Mouse (Mus musculus) c-Kit-negative CD71-positive TER-119-positive erythroid progenitor cells, embryonic 14.5 days (primary cell): ENCODE measurements around the gene Pcbp1.
"Not testable (repeated sequence)": the region's sequence is repeated elsewhere in the genome, so short reads cannot be mapped to it uniquely, and the experiment has no call there.

Experiments used
- DNase-seq: peaks from one replicate; pipeline ENCODE4 v3.0.0-alpha.2; 2013; ENCODE audit warnings: low read depth, low spot score

Gene Pcbp1

DNA sequence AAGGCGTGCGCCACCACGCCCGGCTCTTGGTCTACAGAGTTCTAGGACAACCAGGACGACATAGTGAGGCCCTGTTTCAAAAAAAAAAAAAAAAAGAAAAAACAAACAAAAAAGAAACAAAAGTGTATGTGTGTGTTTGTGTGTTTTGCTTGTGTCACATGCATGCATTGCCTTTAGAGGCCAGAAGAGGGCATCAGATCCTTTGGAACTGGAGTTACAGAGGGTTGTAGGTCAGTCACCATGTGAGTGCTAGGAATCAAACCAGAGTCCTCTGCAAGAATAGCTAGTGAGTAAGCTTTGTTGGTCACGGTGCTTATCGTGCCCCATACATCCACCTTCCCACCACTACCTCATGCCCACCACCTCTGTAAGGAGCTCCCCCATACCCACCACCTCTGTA lies 31.4 kb downstream of the Pcbp1 start:
- DNase-seq: no peak

DNA sequence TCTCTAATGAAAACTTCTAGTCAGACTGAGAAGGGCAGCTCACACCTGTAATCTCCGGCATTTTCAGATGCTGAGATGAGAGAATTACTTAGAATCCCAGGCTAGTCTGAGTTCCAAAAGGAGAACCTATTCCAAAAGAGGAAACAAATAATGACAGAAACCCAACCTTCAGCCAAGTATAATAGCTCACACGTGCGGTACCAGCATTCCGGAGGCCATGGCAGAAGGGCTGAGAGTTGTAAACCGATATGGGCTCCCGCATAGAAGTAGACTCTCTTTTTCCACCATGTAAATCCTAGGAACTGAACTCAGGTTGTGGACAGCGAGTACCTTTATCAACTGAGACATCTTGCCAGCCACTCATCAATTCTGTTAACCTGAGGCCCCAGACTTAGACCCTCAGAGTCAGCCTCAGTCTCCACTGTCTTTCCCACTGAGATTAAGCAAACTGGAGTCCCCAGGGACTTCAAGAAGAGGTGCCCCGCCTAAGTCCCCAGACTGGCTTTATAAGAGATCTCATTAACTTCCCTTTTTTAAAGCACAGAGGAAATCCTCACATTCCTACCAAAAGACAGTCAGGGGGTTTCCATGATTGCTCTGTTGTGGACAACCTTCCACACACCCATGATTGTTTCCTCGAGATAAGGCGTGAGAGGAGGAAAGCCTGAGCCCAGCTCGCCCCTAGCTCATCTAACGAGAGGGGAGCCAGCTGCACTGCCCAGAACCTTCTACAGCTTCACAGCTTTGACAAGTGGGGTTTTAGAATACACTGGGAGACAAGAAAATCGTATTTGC lies 32.5 kb downstream of the Pcbp1 start:
- no peak for DNase-seq

DNA sequence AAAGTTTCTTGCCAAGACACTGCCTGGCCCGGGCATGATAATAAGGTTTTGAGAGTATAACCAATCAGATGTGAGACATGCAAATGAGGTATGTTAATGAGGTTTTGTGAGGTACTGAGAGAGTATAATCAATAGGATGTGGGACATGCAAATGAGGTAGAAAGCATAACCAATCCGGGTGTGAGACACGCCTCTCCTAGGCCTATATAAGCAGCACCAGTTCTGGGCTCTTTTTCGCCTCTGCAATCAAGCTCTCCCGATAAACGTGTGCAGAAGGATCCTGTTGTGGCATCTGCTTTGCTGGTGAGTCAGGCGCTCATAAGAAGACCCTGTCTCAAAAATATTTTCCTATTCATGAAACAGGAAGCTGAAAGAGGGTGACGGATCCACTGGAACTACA lies 35.7 kb downstream of the Pcbp1 start:
- not testable (repeated sequence) for DNase-seq

DNA sequence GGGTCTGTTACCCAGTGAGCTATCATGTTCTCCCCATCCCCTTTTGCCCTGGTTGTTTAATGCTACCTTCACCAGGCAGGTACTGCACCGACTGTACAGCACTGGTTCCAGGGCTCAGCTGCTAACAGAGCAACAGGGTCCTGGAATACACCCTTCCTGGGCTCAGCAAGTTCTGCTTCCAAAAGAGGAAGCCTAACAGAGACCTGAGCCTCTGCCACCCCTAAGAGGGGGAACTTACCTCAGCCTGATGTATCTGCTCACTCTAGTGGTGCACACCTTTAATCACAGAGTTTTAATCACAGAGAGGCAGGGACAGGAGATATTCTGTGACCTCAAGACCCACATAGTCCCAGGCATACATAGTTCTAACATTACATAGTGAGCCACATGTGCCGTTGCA lies 36.2 kb downstream of the Pcbp1 start:
- no peak for DNase-seq

DNA sequence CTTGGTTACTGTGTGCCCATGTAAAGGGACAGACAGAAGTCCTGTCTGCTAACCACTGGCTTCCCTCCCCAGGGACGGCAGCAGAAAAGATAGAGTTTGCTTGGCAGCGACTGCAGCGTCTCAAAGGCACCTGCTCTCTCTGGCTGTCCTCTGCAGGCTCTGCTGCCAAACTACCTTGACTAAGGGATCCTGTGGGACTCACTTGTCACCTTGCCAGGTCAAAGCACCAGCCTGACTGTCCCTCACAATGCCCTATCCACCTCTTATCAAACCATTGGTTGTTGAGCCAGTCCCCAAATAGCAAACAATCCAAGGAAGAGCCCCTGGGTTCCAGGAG lies 38.0 kb downstream of the Pcbp1 start:
- DNase-seq: no peak

DNA sequence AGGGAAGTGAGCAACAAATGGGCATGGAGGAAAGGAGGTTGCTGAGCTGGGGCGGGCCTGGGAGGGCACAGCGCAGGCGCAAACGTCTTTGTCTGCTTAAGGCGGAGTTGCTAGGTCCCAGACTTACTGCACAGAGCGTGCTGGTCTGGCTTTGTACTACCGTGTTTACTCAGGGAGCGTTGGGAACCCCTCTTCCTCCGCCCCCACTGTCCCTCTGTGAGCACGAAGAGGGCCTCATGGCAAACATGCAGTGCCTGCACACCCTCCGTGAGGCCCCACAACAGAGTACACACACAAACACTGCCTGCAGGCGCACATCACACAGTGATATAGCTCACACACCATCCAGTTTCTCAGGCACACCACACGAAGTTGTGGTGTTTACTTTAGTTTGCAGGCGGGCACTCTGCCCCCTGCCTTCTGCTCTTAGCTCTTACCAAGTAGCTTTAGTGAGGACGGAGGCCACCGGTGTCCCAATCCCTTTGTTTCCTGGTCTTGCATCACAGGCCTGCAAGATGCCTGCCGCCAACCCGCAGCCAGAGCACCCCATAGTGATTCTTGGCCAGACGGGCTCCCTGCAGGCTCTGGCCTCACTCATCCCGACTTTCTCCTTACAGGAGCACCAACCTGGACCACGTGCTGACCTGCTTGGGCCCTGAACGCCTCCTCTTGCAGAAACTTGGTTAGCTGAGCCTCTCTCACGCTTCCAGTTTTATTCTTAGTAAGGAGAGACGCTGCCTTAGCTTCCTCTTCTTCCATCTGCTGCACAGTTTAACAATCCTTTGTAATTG lies 38.6 kb downstream of the Pcbp1 start:
- no peak for DNase-seq

DNA sequence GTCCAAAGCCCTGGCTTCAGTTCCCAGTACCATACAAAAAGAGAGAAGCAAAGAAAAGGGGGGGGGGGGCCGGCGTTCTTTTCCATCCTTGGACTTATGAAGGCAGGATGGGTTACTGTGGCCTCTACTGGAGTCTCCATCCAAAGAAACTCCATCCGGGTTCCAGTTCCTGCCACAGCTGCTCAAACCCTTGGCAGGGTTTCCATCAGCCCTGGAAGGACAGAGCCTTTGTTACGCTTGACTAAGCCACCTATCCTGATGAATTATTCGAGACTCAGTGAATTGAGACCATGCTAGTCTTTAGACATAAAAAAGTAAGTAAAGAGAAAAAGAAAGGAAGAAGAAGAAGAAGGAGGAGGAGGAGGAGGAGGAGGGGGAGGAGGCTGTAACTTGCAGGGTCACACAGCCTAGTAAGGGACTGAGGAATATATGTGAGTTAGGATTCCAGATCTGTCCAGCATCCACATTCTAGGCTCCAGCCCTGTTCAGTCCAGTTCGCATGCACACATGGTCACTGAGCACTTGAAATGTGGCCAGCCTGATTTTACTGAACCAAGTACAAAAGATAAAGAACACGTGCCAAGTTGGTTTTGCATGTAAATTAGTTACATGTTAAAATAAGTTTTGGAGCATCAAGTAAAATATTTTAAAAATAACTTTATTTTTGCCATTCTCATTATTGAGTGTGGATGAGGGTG lies 40.0 kb downstream of the Pcbp1 start:
- DNase-seq: no peak

DNA sequence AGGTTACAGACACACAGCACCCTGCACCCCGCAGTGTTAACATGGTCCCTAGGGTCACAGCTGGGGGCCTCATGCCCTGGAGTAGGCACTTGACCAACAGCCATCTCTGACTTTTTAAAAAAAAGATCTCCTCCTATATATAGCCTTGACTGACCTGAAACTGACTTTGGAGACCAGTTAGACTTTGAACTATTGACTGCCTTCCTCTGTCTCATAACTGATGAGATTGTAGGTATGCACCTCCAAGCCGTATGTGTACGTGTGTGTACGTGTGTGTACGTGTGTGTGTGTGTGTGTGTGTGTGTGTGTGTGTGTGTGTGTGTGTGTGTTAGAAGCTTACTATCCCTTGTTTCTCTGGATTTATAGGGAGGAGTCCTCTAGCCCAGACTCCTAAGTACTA lies 44.2 kb downstream of the Pcbp1 start:
- no peak for DNase-seq

DNA sequence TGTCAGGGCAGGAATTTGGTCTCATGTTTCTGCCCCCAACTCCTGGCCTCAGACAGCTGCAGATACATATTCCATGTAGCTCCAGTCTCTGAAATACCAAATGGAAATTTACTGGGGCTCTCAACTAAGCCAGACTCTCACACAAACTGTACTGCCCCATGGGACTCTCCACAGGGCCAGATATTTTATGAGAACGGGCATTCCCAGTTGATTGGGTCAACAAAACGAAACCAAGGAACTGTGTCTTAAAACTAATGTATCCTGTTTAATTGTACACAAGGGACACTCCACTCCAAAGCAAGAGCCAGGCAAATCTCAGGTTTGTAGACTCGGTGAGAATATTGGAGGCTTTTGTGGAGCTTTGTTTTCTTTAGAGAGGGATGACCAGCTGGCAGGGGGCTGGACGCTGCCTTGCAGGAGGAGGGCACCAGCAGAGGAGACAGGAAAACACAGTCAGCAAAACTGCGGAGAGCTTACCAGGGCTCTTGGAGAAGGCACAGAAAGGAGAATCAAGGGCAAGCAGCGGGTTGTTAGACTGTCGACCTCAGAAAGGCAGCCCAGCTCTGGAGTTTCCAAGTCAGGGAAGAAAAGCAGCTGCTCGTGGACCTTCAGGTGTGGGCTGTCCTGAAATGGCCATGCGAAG lies 45.8 kb downstream of the Pcbp1 start:
- no peak for DNase-seq

DNA sequence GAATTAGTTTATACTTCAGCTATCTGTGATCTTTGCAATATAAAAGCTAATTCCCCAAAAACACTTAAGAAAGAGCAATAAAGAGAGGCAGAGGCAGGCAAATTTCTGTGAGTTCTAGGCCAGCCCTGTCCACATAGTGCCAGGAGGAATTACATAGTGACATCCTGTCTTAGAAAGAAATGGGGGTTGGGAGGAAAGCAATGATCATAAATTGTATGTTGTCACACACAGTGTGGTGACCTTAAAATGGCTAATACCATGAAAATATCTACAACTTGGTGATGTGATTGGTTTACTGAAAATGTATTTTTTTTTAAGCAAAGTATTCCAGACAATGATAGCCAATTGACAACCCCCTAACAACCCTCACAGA lies 46.3 kb downstream of the Pcbp1 start:
- DNase-seq: no peak

DNA sequence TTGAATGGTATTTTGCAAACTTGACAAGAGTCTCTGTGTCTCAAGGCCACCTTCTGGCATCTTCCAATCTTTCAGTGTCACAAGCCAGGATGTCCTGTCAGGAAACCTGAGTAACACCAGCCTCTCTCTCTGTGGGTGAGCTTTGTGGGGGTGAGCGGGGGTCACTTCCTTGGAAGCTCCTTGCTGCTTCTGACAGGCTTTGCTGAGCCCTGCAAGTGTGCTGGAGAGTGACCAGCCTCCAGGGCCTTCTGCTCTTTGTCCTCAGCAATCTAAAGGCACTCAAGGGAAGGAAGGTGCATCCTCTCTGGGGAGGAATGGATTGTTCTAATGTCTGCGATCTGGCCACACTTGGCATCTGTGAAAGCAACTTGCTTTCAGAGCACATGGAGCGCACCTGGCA lies 46.8 kb downstream of the Pcbp1 start:
- DNase-seq: no peak

DNA sequence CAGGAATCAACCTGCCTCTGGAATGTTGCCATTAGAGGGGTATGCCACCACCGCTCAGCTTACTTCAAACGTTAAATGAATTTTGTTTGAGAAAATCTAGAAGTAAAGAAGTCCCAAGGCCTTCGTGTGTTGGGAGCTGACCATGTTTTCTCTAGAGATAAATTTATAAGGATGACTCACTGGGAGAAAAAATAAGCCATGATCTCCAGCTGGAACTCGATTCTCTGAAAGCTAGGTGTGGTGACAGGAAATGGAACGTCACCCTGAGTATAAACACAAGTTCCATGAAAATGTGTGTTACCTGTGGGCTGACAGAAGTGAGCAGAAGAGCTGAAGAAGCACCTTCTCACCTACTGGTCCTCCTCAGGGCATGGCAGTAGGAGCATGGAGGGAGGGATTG lies 49.2 kb downstream of the Pcbp1 start:
- no peak for DNase-seq

DNA sequence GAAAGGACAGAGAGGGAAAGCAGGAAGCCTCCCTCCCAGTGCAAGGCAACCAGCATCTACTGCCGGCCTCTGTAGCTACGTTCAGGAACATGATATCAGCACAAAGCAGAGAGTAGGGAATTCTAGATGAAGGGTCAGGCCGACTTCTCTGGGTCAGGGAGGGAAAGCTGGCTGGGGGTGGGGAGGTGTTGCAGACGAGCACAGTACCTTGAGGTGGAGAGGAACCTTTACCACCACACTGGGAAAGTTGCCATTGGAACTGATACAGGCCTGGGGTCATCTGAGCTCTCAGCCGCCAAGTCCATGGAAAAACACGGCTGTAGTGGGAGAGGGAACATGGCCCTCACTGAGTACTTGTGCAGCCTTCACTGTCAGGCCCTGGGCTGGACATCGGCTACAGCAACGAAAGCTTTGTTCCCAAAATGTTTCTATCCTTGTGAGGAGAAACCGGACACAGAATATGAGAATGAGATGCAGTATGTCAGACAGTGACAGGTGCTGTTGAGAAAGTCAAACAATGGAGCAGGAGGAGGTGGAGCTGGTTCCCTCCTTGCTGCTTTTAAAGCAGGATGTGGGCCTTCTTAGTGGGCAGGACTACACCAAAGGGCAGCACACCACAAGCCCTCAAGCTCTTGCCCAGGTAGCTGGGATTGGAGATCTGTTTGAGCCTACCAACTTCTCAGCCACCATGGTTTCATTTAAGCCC lies 50.5 kb downstream of the Pcbp1 start:
- DNase-seq: no peak

DNA sequence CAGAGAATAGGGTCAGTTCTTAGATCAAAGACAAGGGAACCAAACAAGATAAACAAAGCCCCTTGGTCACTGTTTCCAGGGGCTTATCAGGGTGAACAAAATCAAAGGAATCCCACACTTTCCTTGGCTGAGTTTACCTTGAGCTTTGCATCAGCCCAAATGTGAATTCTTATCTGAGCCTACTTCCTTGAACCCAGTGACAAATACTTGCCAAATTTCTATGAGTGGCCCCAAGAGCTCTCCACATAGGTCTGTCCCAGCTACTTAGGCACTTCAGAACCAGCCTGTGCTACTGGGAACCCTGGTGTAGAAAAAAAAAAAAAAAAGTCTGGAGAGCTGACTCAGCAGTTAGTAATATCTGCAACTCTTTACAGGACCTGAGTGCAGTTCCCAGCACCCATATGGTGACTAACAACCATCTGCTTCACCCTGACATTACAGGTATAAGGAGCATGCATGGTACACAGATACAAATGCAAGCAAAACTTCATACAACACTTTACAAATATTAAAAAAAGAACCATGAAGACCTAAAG lies 51.4 kb downstream of the Pcbp1 start:
- DNase-seq: no peak
